Mouse (Mus musculus): ENCODE measurements around the gene Msl3l2.

DNA sequence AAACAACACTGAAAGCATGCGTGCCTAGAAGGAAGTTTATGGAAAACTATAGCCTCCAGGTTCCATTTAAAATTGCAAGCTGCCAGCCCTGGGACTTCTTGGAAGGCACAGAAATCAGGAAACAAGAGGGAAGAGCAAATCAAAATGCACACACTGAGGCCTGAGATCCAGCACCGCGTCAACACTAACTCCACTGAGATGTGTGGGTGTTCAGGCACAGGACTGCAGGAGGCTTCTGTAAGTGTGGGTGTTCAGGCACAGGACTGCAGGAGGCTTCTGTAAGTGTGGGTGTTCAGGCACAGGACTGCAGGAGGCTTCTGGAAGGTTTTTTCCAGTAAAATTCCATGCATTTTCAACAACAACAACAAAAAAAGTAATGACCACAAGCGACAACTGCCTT is 59.0 kb downstream of the Msl3l2 start:
- no peak for TF ChIP-seq CTCF (IDR thresholded peaks at IDR 0.05; ENCODE audit: low read depth, low read length)
- TF ChIP-seq GATA1 (IDR thresholded peaks at IDR 0.05; ENCODE audit: borderline replicate concordance, low read length): no peak
- no peak for TF ChIP-seq POLR2AphosphoS5 (IDR thresholded peaks at IDR 0.05; ENCODE audit: insufficient replicate concordance, low read depth, low read length)

Measured in G1E (cell line).